Mouse (Mus musculus) activated CD4-positive, CD25-positive, alpha-beta regulatory T cell, adult 4 months (primary cell): ENCODE data around the gene Mrln. TPM values are rescaled to one million over a fixed set of nuclear protein-coding genes. Genes with fewer than 3 reads are reported as not detected.
"Not testable (repeated sequence)": the region's sequence is repeated elsewhere in the genome, so short reads cannot be mapped to it uniquely, and the experiment has no call there.

ENCODE experiments used
- ATAC-seq: one replicate; pipeline ENCODE4 v1.8.0; 2017
- polyA plus RNA-seq, 2 experiments: library from polyadenylated mRNA; unstranded; fragments of 100-300 nt; shearing (Covaris generic); gene quantifications; one replicate each; pipeline ENCODE4 v1.2.1; 2017

Gene Mrln
- polyA plus RNA-seq, 2 experiments from 2014 or later = not detected

GRCm38 (mm10) chr10:70195786-70196185 lies 8.7 kb upstream of the Mrln start:
- no peak for ATAC-seq

GRCm38 (mm10) chr10:70196666-70197065 lies 7.8 kb upstream of the Mrln start:
- ATAC-seq = no peak

GRCm38 (mm10) chr10:70197601-70198000 lies 6.9 kb upstream of the Mrln start:
- ATAC-seq = no peak

- no peak for ATAC-seq
Observed at GRCm38 (mm10) chr10:70198012-70198411, 6.5 kb upstream of the Mrln start.

GRCm38 (mm10) chr10:70198951-70199463 lies 5.5 kb upstream of the Mrln start:
- no peak for ATAC-seq

- no peak for ATAC-seq
Observed at GRCm38 (mm10) chr10:70199466-70200210, 4.8 kb upstream of the Mrln start.

- ATAC-seq = no peak
Observed at GRCm38 (mm10) chr10:70200889-70201500, 3.5 kb upstream of the Mrln start.

DNA sequence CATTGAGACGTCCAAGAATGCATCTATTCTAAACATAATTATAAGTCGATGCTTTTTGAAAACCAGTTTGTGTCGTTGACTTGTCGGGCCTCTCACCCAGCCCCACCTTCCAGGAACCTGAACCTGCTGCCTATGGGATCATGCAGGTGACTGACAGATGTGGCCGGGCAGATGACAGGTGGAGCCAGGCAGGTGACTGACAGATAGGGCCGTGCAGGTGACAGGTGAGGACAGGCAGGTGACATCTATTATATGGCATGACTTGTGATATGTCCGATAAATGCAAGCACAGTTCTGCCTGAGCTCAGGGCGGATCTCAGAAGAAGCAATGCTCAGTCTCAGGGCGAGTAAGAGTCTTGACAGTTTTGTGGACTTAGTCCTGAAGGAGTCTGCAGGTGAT lies 6.8 kb downstream of the Mrln start:
- no peak for ATAC-seq

GRCm38 (mm10) chr10:70220971-70221370 lies 16.5 kb downstream of the Mrln start:
- no peak for ATAC-seq

GRCm38 (mm10) chr10:70222231-70222630 lies 17.8 kb downstream of the Mrln start:
- not testable (repeated sequence) for ATAC-seq

- ATAC-seq = no peak
Observed at GRCm38 (mm10) chr10:70224571-70224970, 20.1 kb downstream of the Mrln start.

GRCm38 (mm10) chr10:70225760-70226159 lies 21.3 kb downstream of the Mrln start:
- ATAC-seq = no peak

- no peak for ATAC-seq
Observed at GRCm38 (mm10) chr10:70226608-70227007, 22.1 kb downstream of the Mrln start.

DNA sequence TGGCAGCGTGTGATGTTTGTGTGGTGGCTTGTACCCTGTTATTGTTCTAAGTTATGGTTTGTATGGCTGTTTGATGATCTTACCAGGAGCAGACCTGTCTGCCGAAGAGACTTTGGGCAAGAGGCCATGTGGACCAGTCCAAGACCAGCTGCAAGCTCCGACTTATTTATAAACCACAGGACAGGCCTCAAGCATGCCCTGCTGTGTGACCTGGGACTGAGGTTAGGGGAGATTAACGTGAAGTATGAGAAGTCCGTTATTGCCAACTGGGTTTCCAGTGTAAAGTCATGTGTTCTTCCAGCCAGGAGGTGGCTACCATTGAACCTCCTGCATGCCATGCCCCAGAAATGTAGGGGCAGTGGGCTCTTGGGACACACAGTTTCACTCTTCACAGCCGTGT lies 25.9 kb downstream of the Mrln start:
- ATAC-seq = no peak

- no peak for ATAC-seq
Observed at GRCm38 (mm10) chr10:70237936-70238335, 33.5 kb downstream of the Mrln start.

- no peak for ATAC-seq
Observed at GRCm38 (mm10) chr10:70242751-70243444, 38.4 kb downstream of the Mrln start.

- no peak for ATAC-seq
Observed at GRCm38 (mm10) chr10:70244921-70245558, 40.6 kb downstream of the Mrln start, which contains the start of gene Slc16a9. Gene Slc16a9, plus strand, starts transcription at chr10:70245100.

- ATAC-seq = no peak
Observed at GRCm38 (mm10) chr10:70245559-70245945, 41.1 kb downstream of the Mrln start.

DNA sequence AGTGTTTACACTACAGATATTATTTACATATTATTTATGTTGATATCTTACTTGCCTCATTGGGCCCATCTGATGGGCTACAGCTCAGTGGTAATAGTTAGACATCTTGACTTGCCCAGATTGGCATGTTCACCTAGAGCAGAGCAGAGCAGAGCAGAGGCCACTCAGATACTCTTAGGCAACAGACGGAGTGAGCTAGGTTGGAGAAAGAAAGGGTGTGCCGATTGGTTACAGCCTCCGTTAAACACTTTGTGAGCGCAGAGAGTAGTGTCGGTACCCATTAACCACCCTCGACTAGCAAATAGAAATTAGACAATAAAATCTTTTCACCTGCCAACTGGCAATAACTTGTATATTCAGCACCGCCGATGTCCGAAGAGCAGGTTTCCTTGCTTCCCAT lies 41.6 kb downstream of the Mrln start:
- ATAC-seq = no peak

- ATAC-seq = no peak
Observed at GRCm38 (mm10) chr10:70250354-70250753, 45.9 kb downstream of the Mrln start.

DNA sequence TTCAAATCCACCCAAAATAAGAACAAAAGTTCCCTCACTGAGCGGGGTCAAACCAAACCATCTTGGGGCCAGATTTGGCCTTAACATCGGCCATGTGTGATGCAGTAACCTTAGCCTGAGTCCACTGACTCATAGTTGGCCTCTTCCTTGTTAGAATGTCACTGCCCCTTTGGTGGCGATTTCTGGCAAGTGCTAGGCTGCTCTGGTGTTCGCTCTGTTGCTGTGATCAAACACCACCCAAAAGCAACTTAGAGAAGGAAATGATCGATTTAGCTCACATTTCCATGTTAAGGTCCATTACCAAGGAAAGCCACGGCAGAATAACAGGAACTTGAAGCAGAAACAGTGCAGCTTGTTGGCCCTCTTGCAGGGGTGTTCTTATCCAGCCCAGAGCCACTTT lies 46.3 kb downstream of the Mrln start:
- no peak for ATAC-seq

GRCm38 (mm10) chr10:70254666-70255065 lies 50.2 kb downstream of the Mrln start:
- ATAC-seq = no peak

- ATAC-seq = no peak
Observed at GRCm38 (mm10) chr10:70255601-70256210, 51.2 kb downstream of the Mrln start.
